Mouse (Mus musculus) neural tube, embryonic 11.5 days (tissue): Measurements from ENCODE around the gene Mpp3. TPM values are rescaled to one million over a fixed set of nuclear protein-coding genes. Genes with fewer than 3 reads are reported as not detected.
A peak's percentile ranks its signal among the peaks of the same experiment; 100 is the strongest.

Source experiments
- ATAC-seq: fragments of 200-750 bp; cut with Nextera tagmentation; 2 replicates; pipeline ENCODE4 v1.8.0; 2017; ENCODE audit warnings: moderate number of reproducible peaks, mild to moderate bottlenecking, moderate TSS enrichment, moderate library complexity; ENCODE audit not compliant: insufficient read depth, low FRiP score, low TSS enrichment
- DNase-seq: peaks from one replicate; pipeline ENCODE4 v3.0.0-alpha.2; 2015; ENCODE audit warnings: low spot score
- H3K27ac ChIP-seq: fragments of 300-500 bp; sonication (generic); 2 replicates; pipeline ENCODE4 v1.5.1; 2014; ENCODE audit warnings: low read depth, mild to moderate bottlenecking, low read length
- H3K27me3 ChIP-seq: fragments of 300-500 bp; sonication (generic); 2 replicates; pipeline ENCODE4 v1.6.1; 2014; ENCODE audit warnings: mild to moderate bottlenecking, low read length, mixed read lengths; ENCODE audit not compliant: control insufficient read depth, insufficient read depth
- H3K36me3 ChIP-seq: fragments of 300-500 bp; sonication (generic); 2 replicates; pipeline ENCODE4 v1.6.1; 2014; ENCODE audit warnings: mild to moderate bottlenecking, low read length, moderate library complexity, mixed read lengths; ENCODE audit not compliant: control insufficient read depth, insufficient read depth
- H3K4me1 ChIP-seq: fragments of 300-500 bp; sonication (generic); 2 replicates; pipeline ENCODE4 v1.6.1; 2014; ENCODE audit warnings: low read length, mixed read lengths; ENCODE audit not compliant: control insufficient read depth, insufficient read depth
- H3K4me2 ChIP-seq: fragments of 300-500 bp; sonication (generic); 2 replicates; pipeline ENCODE4 v1.6.1; 2014; ENCODE audit warnings: low read depth, mild to moderate bottlenecking, moderate library complexity
- H3K4me3 ChIP-seq: fragments of 300-500 bp; sonication (generic); 2 replicates; pipeline ENCODE4 v1.5.1; 2014; ENCODE audit warnings: low read depth, low read length
- H3K9ac ChIP-seq: fragments of 300-500 bp; sonication (generic); 2 replicates; pipeline ENCODE4 v1.6.1; 2014; ENCODE audit warnings: mild to moderate bottlenecking, low read length
- H3K9me3 ChIP-seq: fragments of 300-500 bp; sonication (generic); 2 replicates; pipeline ENCODE4 v1.6.1; 2016; ENCODE audit warnings: low read length; ENCODE audit not compliant: control insufficient read depth
- WGBS: fragments of 180-500 bp; shearing (Covaris S2); extraction: QIAGEN DNeasy Blood & Tissue Kit; methylation state at CpG from one replicate; pipeline ENCODE4 v1.1.7; 2014; 5-methylcytosine and 5-hydroxymethylcytosine counted together
- polyA plus RNA-seq: library from polyadenylated mRNA; unstranded; fragments of >200 nt; fragmentation: Nextera tagmentation; extraction: Ambion mirVana; gene quantifications from 2 replicates; pipeline ENCODE4 v1.2.1, GENCODE M21; 2014

Mpp3 gene
- polyA plus RNA-seq, 1 experiment from 2014 or later = 35.1 TPM

DNA sequence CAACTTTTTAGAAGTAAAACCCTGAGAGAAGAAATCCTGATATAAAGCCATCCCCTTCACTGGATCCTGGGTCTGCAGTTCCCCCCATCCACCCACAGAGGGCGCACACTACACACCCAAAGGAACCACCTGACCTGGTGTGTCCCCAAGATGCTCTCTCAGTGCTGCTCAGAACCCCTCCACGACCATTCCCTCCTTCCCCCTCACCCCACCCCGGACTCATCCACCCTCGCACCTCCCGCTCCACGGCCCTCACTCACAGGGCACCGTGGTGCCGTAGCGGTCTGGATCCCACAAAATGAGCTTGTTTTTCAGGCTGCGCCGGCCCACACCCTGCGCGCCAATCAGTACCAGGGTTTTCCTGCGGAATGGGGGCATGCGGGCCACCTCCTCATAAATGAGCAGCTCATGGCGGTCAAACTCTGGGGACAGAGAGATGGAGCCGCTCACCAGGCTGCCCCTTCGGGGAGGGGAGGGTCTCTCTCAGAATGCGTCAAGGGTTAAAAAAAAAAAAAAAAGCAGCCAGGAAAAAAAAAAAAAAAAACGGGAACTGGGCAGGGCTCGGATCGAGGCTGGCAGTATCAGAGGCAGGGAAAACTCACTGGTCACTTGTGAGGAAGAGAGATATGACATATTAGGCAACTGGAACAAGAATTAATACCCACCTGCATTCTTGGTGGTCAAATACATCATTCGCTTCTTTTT is 33.1 kb upstream of the Mpp3 start:
- peak; percentile 48; the same call in 1 of the 2 replicates for ATAC-seq
- Histone ChIP-seq H3K27ac (no peak overlapping the region), H3K4me1 (no peaks in the 10 kb centered on the region), H3K4me3 (peak overlapping the region; percentile 26), H3K9ac (peak overlapping the region; percentile 30; the same call in 1 of the 2 replicates), H3K4me2 (peak overlapping the region; percentile 56), H3K9me3 (no peaks in the 10 kb centered on the region), H3K36me3 (no peaks in the 10 kb centered on the region; the same call in 1 of the 2 replicates), H3K27me3 (peaks cover 6% of the 10 kb centered on the region; the same call in 1 of the 2 replicates)
- peak; percentile 83 for DNase-seq
- 2% methylated on average over 23 of the region's 23 CpGs for WGBS

DNA sequence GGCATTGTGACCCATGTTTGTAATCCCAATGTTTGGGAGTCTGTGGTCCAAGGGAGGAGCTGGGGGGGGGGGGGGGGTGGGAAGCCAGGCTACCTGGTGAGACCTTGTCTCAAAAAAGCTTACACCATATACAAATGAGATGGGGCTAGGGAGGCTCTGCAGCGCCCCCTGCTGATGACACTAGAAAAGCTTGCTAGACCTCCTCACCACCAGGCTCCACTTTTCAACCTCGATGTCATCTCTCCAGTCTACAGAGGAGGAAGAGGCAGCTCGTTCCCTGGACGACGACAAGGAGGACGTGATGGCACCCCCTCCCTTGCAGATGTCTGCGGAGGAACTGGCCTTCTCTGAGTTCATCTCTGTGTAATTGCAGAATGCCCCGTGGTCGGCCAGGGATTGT is 25.6 kb upstream of the Mpp3 start:
- ATAC-seq = no peak
- H3K4me3 ChIP-seq = no peak overlapping the region
- no peaks in the 10 kb centered on the region for H3K4me1 ChIP-seq
- H3K27me3 ChIP-seq = no peaks in the 10 kb centered on the region
- H3K27ac ChIP-seq = no peak overlapping the region
- 29% methylated on average over 9 of the region's 9 CpGs for WGBS
- no peaks in the 10 kb centered on the region for H3K9me3 ChIP-seq
- DNase-seq = peak; percentile 60
- no peaks in the 10 kb centered on the region for H3K36me3 ChIP-seq
- no peak overlapping the region for H3K4me2 ChIP-seq
- no peak overlapping the region for H3K9ac ChIP-seq

DNA sequence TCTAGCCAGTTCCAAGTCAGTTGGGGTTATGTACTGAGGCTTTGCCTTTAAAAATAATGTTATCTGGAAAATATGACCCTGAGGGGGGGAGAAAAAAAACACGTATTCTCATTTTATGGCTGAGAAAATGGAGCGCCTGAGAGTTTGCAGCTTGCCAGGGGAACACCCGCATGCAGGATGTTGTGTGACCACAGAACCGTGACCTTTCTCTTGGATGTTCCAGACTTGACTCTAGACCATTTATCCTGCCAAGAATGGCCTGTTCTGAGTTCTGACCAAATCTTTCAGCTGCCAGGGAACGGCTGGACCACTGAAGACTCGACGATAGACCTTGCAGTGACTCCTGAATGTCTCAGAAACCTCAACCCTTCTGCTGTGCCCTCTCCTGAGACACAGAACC is 24.9 kb upstream of the Mpp3 start:
- H3K4me1 ChIP-seq = no peaks in the 10 kb centered on the region
- WGBS = 85% methylated on average over 7 of the region's 7 CpGs
- H3K4me2 ChIP-seq = no peak overlapping the region
- DNase-seq (no peak), ATAC-seq (no peak)
- H3K27me3 ChIP-seq = no peaks in the 10 kb centered on the region
- H3K4me3 ChIP-seq = no peak overlapping the region
- H3K27ac ChIP-seq = no peak overlapping the region
- H3K36me3 ChIP-seq = no peaks in the 10 kb centered on the region
- H3K9me3 ChIP-seq = no peaks in the 10 kb centered on the region
- H3K9ac ChIP-seq = no peak overlapping the region

DNA sequence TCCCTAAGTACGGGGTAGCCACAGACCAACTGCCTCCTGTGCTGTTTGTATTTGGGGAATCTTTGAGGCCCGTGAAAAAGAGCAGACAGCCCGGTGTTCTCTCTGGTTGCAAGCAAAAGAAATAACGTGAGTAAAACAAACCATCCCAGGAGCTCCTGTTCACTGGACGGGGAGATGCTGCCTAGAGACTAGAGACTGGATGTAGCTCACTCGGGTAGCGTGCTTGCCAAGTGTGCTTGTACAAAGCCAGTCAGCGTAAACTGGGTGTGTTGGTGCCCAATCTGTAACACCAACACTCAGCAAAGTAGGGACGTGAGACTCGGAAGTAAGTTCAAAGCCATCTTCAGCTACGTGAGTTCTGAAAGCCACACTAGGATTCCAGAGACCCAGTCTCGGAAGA is 24.4 kb upstream of the Mpp3 start:
- no peaks in the 10 kb centered on the region for H3K4me1 ChIP-seq
- no peaks in the 10 kb centered on the region for H3K9me3 ChIP-seq
- H3K9ac ChIP-seq = no peak overlapping the region
- no peaks in the 10 kb centered on the region for H3K36me3 ChIP-seq
- no peak overlapping the region for H3K27ac ChIP-seq
- H3K4me3 ChIP-seq = no peak overlapping the region
- no peak overlapping the region for H3K4me2 ChIP-seq
- DNase-seq = no peak
- 83% methylated on average over 12 of the region's 12 CpGs for WGBS
- no peaks in the 10 kb centered on the region for H3K27me3 ChIP-seq
- ATAC-seq = no peak

DNA sequence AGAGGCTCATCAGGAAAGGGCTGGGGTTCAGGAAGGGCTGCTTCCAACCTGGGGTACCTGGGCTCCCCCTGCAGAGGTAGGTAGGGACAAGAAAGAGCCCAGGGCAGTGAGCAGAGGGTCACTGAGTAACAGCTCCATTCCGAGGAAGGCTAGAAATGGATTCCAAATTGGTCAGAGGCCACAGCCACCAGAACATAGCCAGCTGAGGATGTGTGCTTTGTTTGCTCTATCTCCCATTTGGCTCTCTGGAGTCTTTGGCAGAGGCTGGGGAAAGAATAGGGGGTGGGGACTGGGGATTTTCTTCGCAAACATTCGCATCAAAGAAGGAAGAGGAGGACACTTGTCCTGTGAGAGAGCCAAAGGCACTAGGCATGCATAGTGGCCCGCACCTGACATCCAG is 23.7 kb upstream of the Mpp3 start:
- Histone ChIP-seq H3K4me3 (no peak overlapping the region), H3K27me3 (no peaks in the 10 kb centered on the region), H3K36me3 (no peaks in the 10 kb centered on the region), H3K4me2 (no peak overlapping the region), H3K4me1 (no peaks in the 10 kb centered on the region), H3K9ac (no peak overlapping the region), H3K27ac (no peak overlapping the region), H3K9me3 (no peaks in the 10 kb centered on the region)
- ATAC-seq (no peak), DNase-seq (no peak)
- WGBS = 42% methylated on average over 4 of the region's 4 CpGs

DNA sequence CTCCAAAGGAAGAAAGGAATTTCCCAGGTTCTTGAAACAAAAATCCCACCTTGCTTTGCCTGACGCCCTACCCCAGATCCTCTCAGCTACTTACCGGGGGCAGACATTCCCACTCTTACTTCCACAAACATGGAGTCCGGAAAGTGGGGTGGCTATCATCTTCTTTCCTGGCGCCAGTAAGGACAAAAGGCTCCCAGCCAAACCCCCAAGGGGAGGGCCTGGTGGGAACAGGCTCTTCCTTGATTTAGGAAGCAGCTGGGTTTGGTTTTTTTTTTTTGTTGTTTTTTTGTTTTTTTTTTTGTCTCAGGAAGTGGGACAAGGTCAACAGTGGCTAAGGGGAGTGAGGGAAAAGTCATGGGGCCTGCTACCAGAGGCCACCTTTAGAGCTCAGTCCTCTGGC is 23.3 kb upstream of the Mpp3 start:
- no peak for DNase-seq
- ATAC-seq = no peak
- no peaks in the 10 kb centered on the region for H3K9me3 ChIP-seq
- no peaks in the 10 kb centered on the region for H3K27me3 ChIP-seq
- WGBS = 60% methylated on average over 4 of the region's 4 CpGs
- H3K4me1 ChIP-seq = no peaks in the 10 kb centered on the region
- H3K36me3 ChIP-seq = no peaks in the 10 kb centered on the region
- H3K4me3 ChIP-seq = no peak overlapping the region
- H3K4me2 ChIP-seq = no peak overlapping the region
- H3K9ac ChIP-seq = no peak overlapping the region
- no peak overlapping the region for H3K27ac ChIP-seq

DNA sequence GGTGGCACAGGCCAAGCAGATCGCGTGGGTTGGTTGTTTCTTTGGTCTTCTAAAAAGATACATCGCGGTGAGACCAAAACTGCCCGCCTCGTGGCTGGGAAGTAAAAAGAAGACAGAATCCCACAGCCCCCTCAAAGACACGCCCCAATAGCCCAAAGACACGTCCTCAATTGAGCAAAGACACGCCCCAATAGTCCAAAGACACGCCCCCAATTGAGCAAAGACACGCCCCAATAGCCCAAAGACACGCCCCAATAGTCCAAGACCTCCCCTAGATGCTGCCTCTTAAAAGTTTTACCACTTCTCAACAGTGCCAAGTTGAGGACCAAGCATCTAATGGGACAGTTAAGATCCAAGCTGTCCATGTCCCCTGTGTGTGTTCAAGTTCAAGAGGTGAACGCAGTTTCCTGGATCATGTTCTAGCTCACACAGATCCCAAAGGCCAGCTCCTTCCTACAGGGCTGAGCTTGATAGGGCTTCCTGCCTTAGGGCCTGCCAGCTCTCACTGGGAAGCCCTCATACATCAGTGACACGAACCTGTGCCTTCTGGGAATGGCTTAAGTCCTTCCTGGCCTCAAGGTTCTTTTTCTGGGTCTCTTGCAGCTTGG is 21.7 kb upstream of the Mpp3 start:
- Histone ChIP-seq H3K27me3 (no peaks in the 10 kb centered on the region), H3K9me3 (no peaks in the 10 kb centered on the region), H3K4me2 (no peak overlapping the region), H3K36me3 (no peaks in the 10 kb centered on the region), H3K9ac (no peak overlapping the region), H3K27ac (no peak overlapping the region), H3K4me3 (no peak overlapping the region), H3K4me1 (no peaks in the 10 kb centered on the region)
- ATAC-seq (no peak), DNase-seq (no peak)
- WGBS = 58% methylated on average over 14 of the region's 14 CpGs

DNA sequence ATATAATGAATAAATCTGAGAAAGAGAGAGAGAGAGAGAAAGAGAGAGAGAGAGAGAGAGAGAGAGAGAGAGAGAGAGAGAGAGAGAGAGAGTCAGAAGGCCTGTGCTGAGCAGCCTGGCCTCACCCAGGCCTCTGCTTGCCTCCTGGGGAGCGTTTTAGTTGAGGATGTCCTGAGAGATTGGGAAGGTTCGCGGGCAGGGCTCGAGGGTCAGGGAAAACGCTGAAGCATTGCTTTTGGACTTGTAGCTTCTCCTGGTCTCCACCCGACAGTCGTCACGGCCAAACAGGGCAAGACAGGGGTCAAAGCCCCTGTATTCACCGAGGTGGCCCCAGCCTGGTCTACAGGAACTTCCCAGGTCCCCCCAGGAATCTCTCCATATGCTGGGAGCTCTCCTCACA is 18.3 kb upstream of the Mpp3 start:
- no peak for ATAC-seq
- no peaks in the 10 kb centered on the region for H3K4me1 ChIP-seq
- no peaks in the 10 kb centered on the region for H3K27me3 ChIP-seq
- no peak overlapping the region for H3K27ac ChIP-seq
- no peaks in the 10 kb centered on the region for H3K36me3 ChIP-seq
- H3K4me3 ChIP-seq = no peak overlapping the region
- H3K9me3 ChIP-seq = no peaks in the 10 kb centered on the region
- no peak overlapping the region for H3K9ac ChIP-seq
- 84% methylated on average over 9 of the region's 9 CpGs for WGBS
- DNase-seq = no peak
- H3K4me2 ChIP-seq = no peak overlapping the region

DNA sequence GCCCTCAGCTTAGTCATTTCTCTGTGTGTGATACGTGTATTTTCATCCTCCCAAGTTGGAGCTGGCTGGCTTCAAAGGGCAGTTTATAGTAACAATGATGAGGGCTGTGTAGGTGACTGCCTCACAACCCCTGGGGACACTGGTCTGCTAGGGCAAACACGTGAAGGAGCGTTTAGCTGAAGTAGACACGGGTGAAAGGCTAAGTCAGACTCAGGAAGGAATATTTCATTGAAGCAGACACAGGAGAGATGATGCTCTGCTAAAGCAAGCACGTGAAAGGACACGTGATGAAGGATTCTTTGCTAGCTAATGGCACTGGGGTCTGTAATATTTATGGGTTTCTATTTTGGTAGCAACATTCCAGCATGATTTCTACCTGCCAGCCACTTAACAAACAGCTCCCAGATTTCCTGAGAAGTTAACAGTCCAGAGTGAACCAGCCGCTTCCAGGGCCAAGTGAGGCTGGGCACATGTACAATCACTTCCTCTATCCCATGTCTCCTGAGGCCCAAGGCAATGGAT is 16.5 kb upstream of the Mpp3 start:
- no peak overlapping the region for H3K4me2 ChIP-seq
- DNase-seq (no peak), ATAC-seq (no peak)
- H3K4me3 ChIP-seq = no peak overlapping the region
- no peak overlapping the region for H3K27ac ChIP-seq
- no peaks in the 10 kb centered on the region for H3K9me3 ChIP-seq
- H3K27me3 ChIP-seq = no peaks in the 10 kb centered on the region
- H3K36me3 ChIP-seq = no peaks in the 10 kb centered on the region
- H3K9ac ChIP-seq = no peak overlapping the region
- 85% methylated on average over 7 of the region's 7 CpGs for WGBS
- no peaks in the 10 kb centered on the region for H3K4me1 ChIP-seq
